Mouse (Mus musculus) liver, embryonic 14.5 days (tissue): Measurements from ENCODE around the gene Homer2.

Experiments used
- CTCF ChIP-seq: IDR thresholded peaks from 2 replicates; pipeline ENCODE4 v1.5.1; 2016; ENCODE audit warnings: antibody characterized with exemption, low read depth, control low read depth
- EP300 ChIP-seq: IDR thresholded peaks from 2 replicates; pipeline ENCODE4 v1.6.1; 2016; ENCODE audit warnings: antibody characterized with exemption, low read depth

DNA sequence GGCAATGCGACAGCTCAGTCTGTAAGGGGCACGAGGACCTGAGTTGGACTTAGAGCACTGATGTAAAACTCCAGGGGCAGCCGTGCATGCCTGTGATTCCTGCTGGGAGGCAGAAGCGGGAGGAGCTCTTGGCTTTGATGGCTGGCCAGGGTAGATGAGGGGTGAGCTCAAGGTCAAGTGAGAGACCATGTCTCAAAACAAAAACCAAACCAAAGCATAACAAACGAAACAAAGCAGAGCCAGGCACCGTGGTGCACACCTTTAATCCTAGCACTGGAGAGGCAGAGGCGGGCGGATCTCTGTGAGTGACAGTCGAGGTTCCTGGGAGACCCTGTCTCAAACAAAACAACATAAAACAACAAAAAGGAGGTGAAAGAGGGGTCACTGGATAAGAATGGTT lies 92.3 kb downstream of the Homer2 start:
- TF ChIP-seq CTCF = no peak
- no peak for TF ChIP-seq EP300
